Mouse (Mus musculus) telencephalon, adult 2 months (tissue): ENCODE data around the gene Col8a2.

Source experiments
- DNase-seq: peaks from one replicate; pipeline ENCODE4 v3.0.0-alpha.2; 2011; ENCODE audit warnings: low read depth, low spot score

Col8a2 gene

DNA sequence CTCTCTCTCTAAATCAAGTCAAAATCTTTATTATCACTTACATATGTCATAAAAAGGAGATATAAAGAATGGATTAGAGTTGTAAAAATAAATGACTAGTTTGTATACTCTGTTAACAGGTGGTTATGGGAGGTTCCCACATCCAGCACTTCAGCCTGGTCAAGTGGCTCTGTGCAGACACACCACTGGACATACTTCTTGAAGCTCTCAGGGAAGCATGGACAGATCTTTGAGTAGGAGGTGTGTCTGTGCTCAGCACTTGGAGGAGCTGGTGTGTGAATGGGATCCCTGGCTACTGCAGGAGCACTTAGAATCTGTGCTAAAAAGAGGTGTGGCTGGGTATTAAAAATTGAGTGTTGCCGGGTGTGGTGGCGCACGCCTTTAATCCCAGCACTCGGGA, 43.7 kb downstream of the Col8a2 start:
- no peak for DNase-seq

DNA sequence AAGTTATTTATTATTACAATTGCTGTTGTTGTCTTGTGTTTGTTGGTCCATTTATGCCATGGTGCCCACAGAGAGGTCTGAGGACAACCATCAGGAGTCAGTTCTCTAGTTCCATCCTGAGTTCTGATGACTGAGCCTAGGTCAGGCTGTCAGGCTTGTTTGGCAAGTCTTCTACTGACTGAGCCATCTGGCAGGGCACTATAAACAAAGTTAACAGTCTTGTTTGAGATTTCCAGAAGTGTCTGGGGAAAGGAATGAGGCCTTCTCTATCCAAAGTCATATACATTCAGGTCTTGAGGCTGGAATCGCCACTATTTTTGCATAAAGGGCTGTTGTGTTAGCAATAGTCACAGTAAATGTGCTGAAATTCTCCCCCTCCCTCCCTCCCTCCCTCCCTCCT, 45.2 kb downstream of the Col8a2 start:
- DNase-seq: no peak

DNA sequence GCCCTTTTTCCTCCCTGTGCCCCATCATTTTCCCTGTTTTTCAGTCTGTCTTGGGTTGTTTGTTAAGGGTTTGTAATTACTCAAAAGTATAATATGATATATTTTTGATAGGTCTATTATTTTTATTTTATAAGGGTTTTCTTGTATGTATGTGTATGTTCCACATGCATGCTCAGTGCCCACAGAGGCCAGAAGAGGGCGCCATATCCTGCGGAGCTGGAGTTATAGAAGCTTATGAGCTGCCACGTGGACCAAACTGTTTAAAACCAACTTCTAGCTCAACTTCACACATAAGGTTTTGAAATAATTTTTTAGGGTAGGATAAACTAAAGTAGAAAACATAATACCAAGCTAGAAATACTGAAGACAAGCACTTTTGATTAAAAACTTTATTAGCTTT, 45.8 kb downstream of the Col8a2 start:
- no peak for DNase-seq

DNA sequence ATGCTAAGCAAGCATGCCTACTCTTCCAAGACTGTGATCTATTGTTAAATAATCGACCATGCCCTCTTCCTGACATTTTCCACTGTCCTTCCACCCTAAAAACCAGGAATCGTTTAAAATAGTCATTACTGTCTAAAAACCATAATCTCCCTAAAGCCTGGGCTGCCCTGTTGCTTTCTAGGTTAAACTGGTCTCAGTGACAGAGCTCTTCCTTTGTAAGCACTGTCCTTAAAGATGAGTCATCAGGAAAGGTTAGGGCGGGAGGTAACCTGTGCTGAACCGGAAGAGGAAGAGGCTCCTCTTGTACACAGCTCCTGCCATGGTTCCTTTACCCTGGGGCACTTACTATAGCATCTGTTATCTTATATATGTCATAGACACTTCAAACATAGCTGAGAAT, 52.9 kb downstream of the Col8a2 start:
- DNase-seq: no peak

DNA sequence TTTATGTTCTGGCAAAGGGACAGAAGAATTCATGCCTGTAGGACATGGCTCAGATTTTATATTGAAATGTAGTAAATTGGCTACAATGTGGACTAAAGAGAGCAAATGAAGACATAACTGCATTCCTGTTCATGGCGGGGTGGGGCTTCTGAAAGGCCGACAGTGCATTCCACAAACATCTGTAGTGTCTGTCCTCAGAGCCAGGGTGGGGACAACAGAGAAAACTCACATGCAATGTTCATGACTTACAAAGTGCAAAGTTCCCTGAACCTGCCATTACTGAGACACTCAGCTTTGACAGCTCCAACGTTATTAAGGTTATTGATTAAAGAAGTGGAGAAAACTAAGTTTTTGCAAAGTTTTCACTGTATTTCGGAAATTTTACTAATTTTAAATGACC, 56.9 kb downstream of the Col8a2 start:
- DNase-seq: no peak

DNA sequence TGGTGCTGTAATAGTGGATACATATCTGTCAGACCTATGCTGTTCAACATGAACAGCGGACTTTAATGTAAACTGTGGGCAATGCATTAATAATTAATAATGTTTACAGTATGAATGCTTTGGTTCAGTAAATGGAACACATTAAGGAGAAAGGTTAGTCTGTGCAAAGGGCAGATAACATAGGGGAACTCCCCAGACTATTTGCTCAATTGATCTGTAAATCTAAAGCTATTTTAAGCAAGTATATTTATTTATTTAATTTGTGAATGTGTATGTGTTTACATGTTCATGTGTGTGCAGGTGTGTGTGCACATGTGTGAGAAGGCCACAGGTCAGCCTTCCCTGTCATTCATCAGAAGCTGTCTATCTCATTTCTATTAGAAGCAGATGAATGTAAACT, 73.5 kb downstream of the Col8a2 start:
- no peak for DNase-seq
